Mouse (Mus musculus): ENCODE measurements around the gene Plin2. TPM values are rescaled to one million over a fixed set of nuclear protein-coding genes. Genes with fewer than 3 reads are reported as not detected.

Plin2 gene
- 48.3 and 51.9 TPM in 2 replicates for polyA plus RNA-seq (2015; fragmentation: Nextera tagmentation; extraction: Ambion mirVana)

- peak within 1 kb of the TSS; percentile 67; the same call in 1 of the 2 replicates for H3K27ac ChIP-seq (replicated peaks)
- H3K9ac ChIP-seq: peak within 1 kb of the TSS; percentile 67
- H3K4me3 ChIP-seq: peak within 1 kb of the TSS; percentile 55
- no peaks in the 10 kb centered on the region for H3K27me3 ChIP-seq
- peak; percentile 88 for ATAC-seq (ENCODE audit: low FRiP score, low read depth)
- H3K4me2 ChIP-seq: peak within 1 kb of the TSS; percentile 78
- no peaks in the 10 kb centered on the region for H3K9me3 ChIP-seq
- peaks cover 11% of the 10 kb centered on the region for H3K4me1 ChIP-seq (replicated peaks)
- under 1% methylated on average over 18 of the region's 18 CpGs for WGBS
- H3K36me3 ChIP-seq: 0 out of 2 replicates have a peak, but pooled peaks cover 2% of the 10 kb centered on the region
These were observed at the start of gene Plin2 for GRCm38 (mm10) chr4:86669780-86670201. TSS of gene Plin2 (minus strand) at chr4:86670060.

- Histone ChIP-seq H3K9ac (no peak overlapping the region), H3K4me2 (no peak overlapping the region), H3K4me3 (no peak overlapping the region), H3K36me3 (no peaks in the 10 kb centered on the region), H3K4me1 (replicated peaks) (no peaks in the 10 kb centered on the region), H3K9me3 (no peaks in the 10 kb centered on the region), H3K27ac (replicated peaks) (no peak overlapping the region), H3K27me3 (no peaks in the 10 kb centered on the region)
- 79% methylated on average over 4 of the region's 4 CpGs for WGBS
- no peak for ATAC-seq (ENCODE audit: low FRiP score, low read depth)
These were observed 49.2 kb upstream of the Plin2 start for GRCm38 (mm10) chr4:86718878-86719577.

GRCm38 (mm10) chr4:86717176-86717575, 47.3 kb upstream of the Plin2 start:
- Histone ChIP-seq H3K27me3 (no peaks in the 10 kb centered on the region), H3K27ac (replicated peaks) (no peak overlapping the region), H3K4me2 (no peak overlapping the region), H3K4me1 (replicated peaks) (no peaks in the 10 kb centered on the region), H3K9me3 (no peaks in the 10 kb centered on the region), H3K4me3 (no peak overlapping the region), H3K36me3 (no peaks in the 10 kb centered on the region), H3K9ac (no peak overlapping the region)
- 91% methylated on average over 1 of the region's 1 CpGs for WGBS
- no peak for ATAC-seq (ENCODE audit: low FRiP score, low read depth)

- H3K9ac ChIP-seq: no peak overlapping the region
- no peak for ATAC-seq (ENCODE audit: low FRiP score, low read depth)
- H3K27ac ChIP-seq (replicated peaks): no peak overlapping the region
- H3K9me3 ChIP-seq: no peaks in the 10 kb centered on the region
- no peaks in the 10 kb centered on the region for H3K36me3 ChIP-seq
- H3K4me3 ChIP-seq: no peak overlapping the region
- no peaks in the 10 kb centered on the region for H3K27me3 ChIP-seq
- WGBS: 91% methylated on average over 1 of the region's 1 CpGs
- H3K4me1 ChIP-seq (replicated peaks): no peaks in the 10 kb centered on the region
- H3K4me2 ChIP-seq: no peak overlapping the region
These were observed 45.5 kb upstream of the Plin2 start for GRCm38 (mm10) chr4:86715341-86715740.

- 80% methylated on average over 2 of the region's 2 CpGs for WGBS
- H3K4me3 ChIP-seq: no peak overlapping the region
- H3K4me2 ChIP-seq: no peak overlapping the region
- no peaks in the 10 kb centered on the region for H3K27me3 ChIP-seq
- no peak for ATAC-seq (ENCODE audit: low FRiP score, low read depth)
- no peaks in the 10 kb centered on the region for H3K36me3 ChIP-seq
- H3K27ac ChIP-seq (replicated peaks): no peak overlapping the region
- H3K9ac ChIP-seq: no peak overlapping the region
- H3K9me3 ChIP-seq: no peaks in the 10 kb centered on the region
- H3K4me1 ChIP-seq (replicated peaks): no peaks in the 10 kb centered on the region
These were observed 43.7 kb upstream of the Plin2 start for GRCm38 (mm10) chr4:86713518-86713917.

GRCm38 (mm10) chr4:86712751-86713195, 42.9 kb upstream of the Plin2 start:
- no peak overlapping the region for H3K9ac ChIP-seq
- WGBS: 89% methylated on average over 12 of the region's 12 CpGs
- H3K27me3 ChIP-seq: no peaks in the 10 kb centered on the region
- H3K4me3 ChIP-seq: no peak overlapping the region
- ATAC-seq (ENCODE audit: low FRiP score, low read depth): no peak
- H3K27ac ChIP-seq (replicated peaks): no peak overlapping the region
- H3K4me2 ChIP-seq: no peak overlapping the region
- H3K36me3 ChIP-seq: no peaks in the 10 kb centered on the region
- H3K4me1 ChIP-seq (replicated peaks): no peaks in the 10 kb centered on the region
- no peaks in the 10 kb centered on the region for H3K9me3 ChIP-seq

- H3K36me3 ChIP-seq: no peaks in the 10 kb centered on the region
- no peak overlapping the region for H3K4me2 ChIP-seq
- no peak overlapping the region for H3K27ac ChIP-seq (replicated peaks)
- no peak overlapping the region for H3K4me3 ChIP-seq
- H3K9me3 ChIP-seq: no peaks in the 10 kb centered on the region
- no peaks in the 10 kb centered on the region for H3K4me1 ChIP-seq (replicated peaks)
- no peak for ATAC-seq (ENCODE audit: low FRiP score, low read depth)
- WGBS: 71% methylated on average over 4 of the region's 4 CpGs
- no peak overlapping the region for H3K9ac ChIP-seq
- H3K27me3 ChIP-seq: no peaks in the 10 kb centered on the region
These were observed 40.9 kb upstream of the Plin2 start for GRCm38 (mm10) chr4:86710666-86711215.

GRCm38 (mm10) chr4:86710034-86710650, 40.3 kb upstream of the Plin2 start:
- Histone ChIP-seq H3K9ac (no peak overlapping the region), H3K27me3 (no peaks in the 10 kb centered on the region), H3K4me3 (no peak overlapping the region), H3K4me2 (no peak overlapping the region), H3K4me1 (replicated peaks) (no peaks in the 10 kb centered on the region), H3K27ac (replicated peaks) (no peak overlapping the region), H3K36me3 (no peaks in the 10 kb centered on the region), H3K9me3 (no peaks in the 10 kb centered on the region)
- WGBS: 60% methylated on average over 6 of the region's 6 CpGs
- no peak for ATAC-seq (ENCODE audit: low FRiP score, low read depth)

GRCm38 (mm10) chr4:86708801-86709200, 38.9 kb upstream of the Plin2 start:
- H3K9me3 ChIP-seq: no peaks in the 10 kb centered on the region
- H3K4me2 ChIP-seq: no peak overlapping the region
- H3K4me1 ChIP-seq (replicated peaks): no peaks in the 10 kb centered on the region
- no peak overlapping the region for H3K9ac ChIP-seq
- no peak overlapping the region for H3K27ac ChIP-seq (replicated peaks)
- ATAC-seq (ENCODE audit: low FRiP score, low read depth): no peak
- WGBS: 45% methylated on average over 1 of the region's 1 CpGs
- no peaks in the 10 kb centered on the region for H3K36me3 ChIP-seq
- no peak overlapping the region for H3K4me3 ChIP-seq
- no peaks in the 10 kb centered on the region for H3K27me3 ChIP-seq

GRCm38 (mm10) chr4:86699161-86699865, 29.5 kb upstream of the Plin2 start:
- H3K9me3 ChIP-seq: no peaks in the 10 kb centered on the region
- H3K27me3 ChIP-seq: no peaks in the 10 kb centered on the region
- no peaks in the 10 kb centered on the region for H3K4me1 ChIP-seq (replicated peaks)
- no peaks in the 10 kb centered on the region for H3K36me3 ChIP-seq
- no peak for ATAC-seq (ENCODE audit: low FRiP score, low read depth)
- H3K27ac ChIP-seq (replicated peaks): no peak overlapping the region
- 78% methylated on average over 5 of the region's 5 CpGs for WGBS
- H3K4me2 ChIP-seq: no peak overlapping the region
- no peak overlapping the region for H3K4me3 ChIP-seq
- no peak overlapping the region for H3K9ac ChIP-seq

- Histone ChIP-seq H3K4me2 (no peak overlapping the region), H3K9me3 (no peaks in the 10 kb centered on the region), H3K4me1 (replicated peaks) (no peaks in the 10 kb centered on the region), H3K27ac (replicated peaks) (no peak overlapping the region), H3K4me3 (no peak overlapping the region), H3K36me3 (no peaks in the 10 kb centered on the region), H3K27me3 (no peaks in the 10 kb centered on the region), H3K9ac (no peak overlapping the region)
- peak; percentile 75 for ATAC-seq (ENCODE audit: low FRiP score, low read depth)
- WGBS: 12% methylated on average over 4 of the region's 4 CpGs
These were observed 27.0 kb upstream of the Plin2 start for GRCm38 (mm10) chr4:86696890-86697289.

GRCm38 (mm10) chr4:86695081-86695480, 25.2 kb upstream of the Plin2 start:
- no peaks in the 10 kb centered on the region for H3K4me1 ChIP-seq (replicated peaks)
- no peak overlapping the region for H3K4me2 ChIP-seq
- no peak overlapping the region for H3K9ac ChIP-seq
- 61% methylated on average over 6 of the region's 6 CpGs for WGBS
- H3K4me3 ChIP-seq: no peak overlapping the region
- H3K27ac ChIP-seq (replicated peaks): no peak overlapping the region
- no peaks in the 10 kb centered on the region for H3K36me3 ChIP-seq
- no peak for ATAC-seq (ENCODE audit: low FRiP score, low read depth)
- H3K27me3 ChIP-seq: no peaks in the 10 kb centered on the region
- H3K9me3 ChIP-seq: no peaks in the 10 kb centered on the region

Measured in hindbrain, embryonic 15.5 days (tissue).